Mouse (Mus musculus) midbrain, embryonic 16.5 days (tissue): Measurements from ENCODE around the gene Mrpl38. TPM values are rescaled to one million over a fixed set of nuclear protein-coding genes. Genes with fewer than 3 reads are reported as not detected.

Experiments used
- ATAC-seq: fragments of 200-750 bp; cut with Nextera tagmentation; 2 replicates; pipeline ENCODE4 v1.8.0; 2017; ENCODE audit warnings: moderate TSS enrichment
- H3K27ac ChIP-seq: fragments of 300-500 bp; sonication (generic); 2 replicates; pipeline ENCODE4 v1.5.1; 2014; ENCODE audit warnings: mild to moderate bottlenecking, low read length, mixed read lengths
- H3K27me3 ChIP-seq: fragments of 300-500 bp; sonication (generic); 2 replicates; pipeline ENCODE4 v1.6.1; 2014; ENCODE audit warnings: low read depth, low read length, mixed read lengths; ENCODE audit not compliant: control insufficient read depth, insufficient read depth
- H3K36me3 ChIP-seq: fragments of 300-500 bp; sonication (generic); 2 replicates; pipeline ENCODE4 v1.6.1; 2014; ENCODE audit warnings: mild to moderate bottlenecking, low read length, moderate library complexity, mixed read lengths; ENCODE audit not compliant: control insufficient read depth, insufficient read depth
- H3K4me1 ChIP-seq: fragments of 300-500 bp; sonication (generic); 2 replicates; pipeline ENCODE4 v1.6.1; 2014; ENCODE audit warnings: mild to moderate bottlenecking, low read length, mixed read lengths; ENCODE audit not compliant: control insufficient read depth, insufficient read depth
- H3K4me2 ChIP-seq: fragments of 300-500 bp; sonication (generic); 2 replicates; pipeline ENCODE4 v1.6.1; 2014; ENCODE audit warnings: mild to moderate bottlenecking, low read length, mixed read lengths
- H3K4me3 ChIP-seq: fragments of 300-500 bp; sonication (generic); 2 replicates; pipeline ENCODE4 v1.5.1; 2014; ENCODE audit warnings: low read depth, mild to moderate bottlenecking, low read length, moderate library complexity, mixed read lengths
- H3K9ac ChIP-seq: fragments of 300-500 bp; sonication (generic); 2 replicates; pipeline ENCODE4 v1.6.1; 2014; ENCODE audit warnings: low read depth, low read length, mixed read lengths
- H3K9me3 ChIP-seq: fragments of 300-500 bp; sonication (generic); replicated peaks from 2 replicates; pipeline ENCODE4 v1.6.1; 2014; ENCODE audit warnings: mild to moderate bottlenecking, low read length, mixed read lengths; ENCODE audit not compliant: control insufficient read depth, poor library complexity, severe bottlenecking
- WGBS: fragments of 180-500 bp; shearing (Covaris S2); extraction: QIAGEN DNeasy Blood & Tissue Kit; methylation state at CpG from one replicate; pipeline ENCODE4 v1.1.7; 2014; 5-methylcytosine and 5-hydroxymethylcytosine counted together
- polyA plus RNA-seq: library from polyadenylated mRNA; unstranded; fragments of >200 nt; fragmentation: Nextera tagmentation; extraction: Ambion mirVana; gene quantifications from 2 replicates; pipeline ENCODE4 v1.2.1, GENCODE M21; 2015

Gene Mrpl38
- polyA plus RNA-seq, 1 experiment from 2014 or later: 84.6 TPM

GRCm38 (mm10) chr11:116101931-116102381 is 36.7 kb downstream of the Mrpl38 start:
- no peaks in the 10 kb centered on the region for H3K36me3 ChIP-seq
- H3K4me3 ChIP-seq: no peak overlapping the region
- no peak overlapping the region for H3K9ac ChIP-seq
- ATAC-seq: peak; percentile 90
- H3K9me3 ChIP-seq: no peaks in the 10 kb centered on the region
- H3K4me2 ChIP-seq: no peak overlapping the region
- H3K27me3 ChIP-seq: peaks cover 15% of the 10 kb centered on the region
- WGBS: 25% methylated on average over 11 of the region's 11 CpGs
- no peaks in the 10 kb centered on the region for H3K4me1 ChIP-seq
- H3K27ac ChIP-seq: peak overlapping the region; percentile 79

GRCm38 (mm10) chr11:116100839-116101238 is 37.8 kb downstream of the Mrpl38 start:
- Histone ChIP-seq H3K4me2 (no peak overlapping the region), H3K4me1 (no peaks in the 10 kb centered on the region), H3K27me3 (peaks cover 4% of the 10 kb centered on the region), H3K36me3 (no peaks in the 10 kb centered on the region), H3K27ac (peak overlapping the region; percentile 79), H3K9me3 (no peaks in the 10 kb centered on the region), H3K9ac (no peak overlapping the region), H3K4me3 (no peak overlapping the region)
- 84% methylated on average over 7 of the region's 7 CpGs for WGBS
- no peak for ATAC-seq

GRCm38 (mm10) chr11:116100385-116100784 is 38.3 kb downstream of the Mrpl38 start:
- Histone ChIP-seq H3K4me2 (no peak overlapping the region), H3K27me3 (no peaks in the 10 kb centered on the region), H3K4me1 (no peaks in the 10 kb centered on the region), H3K4me3 (no peak overlapping the region), H3K36me3 (no peaks in the 10 kb centered on the region), H3K9me3 (no peaks in the 10 kb centered on the region), H3K9ac (no peak overlapping the region), H3K27ac (no peak overlapping the region)
- 81% methylated on average over 6 of the region's 6 CpGs for WGBS
- no peak for ATAC-seq

- Histone ChIP-seq H3K9me3 (no peaks in the 10 kb centered on the region), H3K4me1 (no peaks in the 10 kb centered on the region), H3K27me3 (no peaks in the 10 kb centered on the region), H3K4me3 (no peak overlapping the region), H3K36me3 (no peaks in the 10 kb centered on the region), H3K4me2 (no peak overlapping the region), H3K9ac (no peak overlapping the region), H3K27ac (no peak overlapping the region)
- WGBS: 94% methylated on average over 6 of the region's 6 CpGs
- no peak for ATAC-seq
These were observed 39.2 kb downstream of the Mrpl38 start for GRCm38 (mm10) chr11:116099462-116099861.

- no peak overlapping the region for H3K27ac ChIP-seq
- WGBS: 81% methylated on average over 14 of the region's 14 CpGs
- no peak overlapping the region for H3K4me2 ChIP-seq
- no peaks in the 10 kb centered on the region for H3K36me3 ChIP-seq
- no peaks in the 10 kb centered on the region for H3K4me1 ChIP-seq
- H3K27me3 ChIP-seq: no peaks in the 10 kb centered on the region
- no peak overlapping the region for H3K4me3 ChIP-seq
- no peaks in the 10 kb centered on the region for H3K9me3 ChIP-seq
- ATAC-seq: no peak
- no peak overlapping the region for H3K9ac ChIP-seq
These were observed 39.8 kb downstream of the Mrpl38 start for GRCm38 (mm10) chr11:116098711-116099460.

GRCm38 (mm10) chr11:116096213-116097108 is 42.2 kb downstream of the Mrpl38 start:
- no peak for ATAC-seq
- Histone ChIP-seq H3K4me2 (no peak overlapping the region), H3K9ac (no peak overlapping the region), H3K27ac (no peak overlapping the region), H3K9me3 (no peaks in the 10 kb centered on the region), H3K36me3 (no peaks in the 10 kb centered on the region), H3K4me1 (no peaks in the 10 kb centered on the region), H3K4me3 (no peak overlapping the region), H3K27me3 (no peaks in the 10 kb centered on the region)
- 92% methylated on average over 5 of the region's 5 CpGs for WGBS

- H3K27me3 ChIP-seq: no peaks in the 10 kb centered on the region
- H3K4me2 ChIP-seq: no peak overlapping the region
- no peaks in the 10 kb centered on the region for H3K36me3 ChIP-seq
- no peak overlapping the region for H3K27ac ChIP-seq
- no peak for ATAC-seq
- H3K4me1 ChIP-seq: no peaks in the 10 kb centered on the region
- no peak overlapping the region for H3K4me3 ChIP-seq
- 78% methylated on average over 3 of the region's 3 CpGs for WGBS
- H3K9ac ChIP-seq: no peak overlapping the region
- H3K9me3 ChIP-seq: no peaks in the 10 kb centered on the region
These were observed 43.1 kb downstream of the Mrpl38 start for GRCm38 (mm10) chr11:116095573-116095972.

- Histone ChIP-seq H3K9me3 (no peaks in the 10 kb centered on the region), H3K36me3 (no peaks in the 10 kb centered on the region), H3K4me3 (no peak overlapping the region), H3K27me3 (no peaks in the 10 kb centered on the region), H3K27ac (no peak overlapping the region), H3K4me1 (no peaks in the 10 kb centered on the region), H3K9ac (no peak overlapping the region), H3K4me2 (no peak overlapping the region)
- ATAC-seq: no peak
- 68% methylated on average over 16 of the region's 16 CpGs for WGBS
These were observed 44.7 kb downstream of the Mrpl38 start for GRCm38 (mm10) chr11:116093771-116094565.
